Mouse (Mus musculus): Measurements from ENCODE around the gene Carmil2. TPM values are rescaled to one million over a fixed set of nuclear protein-coding genes. Genes with fewer than 3 reads are reported as not detected.
A peak's percentile ranks its signal among the peaks of the same experiment; 100 is the strongest.

Carmil2 gene
- 10 to 100 TPM; 69.3 to 72.7 TPM for total RNA-seq (2021)

DNA sequence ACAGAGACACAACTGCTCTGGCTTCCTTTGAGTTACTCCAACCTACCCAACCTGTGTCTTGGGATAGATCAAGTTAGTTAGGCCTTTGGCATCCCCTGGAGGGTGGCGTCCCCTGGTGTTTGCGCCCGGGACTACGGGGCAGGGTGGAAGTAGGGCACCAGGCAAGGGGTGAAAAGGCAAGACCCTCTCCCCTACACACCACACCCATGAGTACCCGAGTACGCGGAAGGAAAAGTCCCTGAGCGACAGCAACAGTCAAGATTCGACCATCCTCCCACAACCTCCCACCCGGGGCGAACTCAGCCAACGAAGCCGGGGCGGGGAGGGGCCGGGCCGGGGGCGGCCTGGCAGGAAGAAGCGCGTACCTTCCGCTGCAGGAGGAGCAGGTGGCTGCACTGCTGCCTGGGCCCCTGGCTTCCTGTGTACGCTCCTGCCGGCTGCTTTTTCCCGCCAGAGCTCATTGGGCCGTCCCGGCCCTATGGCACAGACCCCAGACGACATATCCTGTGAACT, at the start of gene Carmil2:
Carmil2 (plus strand) TSS at position 479 of the 513 bp plus-strand sequence.
- DNase-seq: no peak

DNA sequence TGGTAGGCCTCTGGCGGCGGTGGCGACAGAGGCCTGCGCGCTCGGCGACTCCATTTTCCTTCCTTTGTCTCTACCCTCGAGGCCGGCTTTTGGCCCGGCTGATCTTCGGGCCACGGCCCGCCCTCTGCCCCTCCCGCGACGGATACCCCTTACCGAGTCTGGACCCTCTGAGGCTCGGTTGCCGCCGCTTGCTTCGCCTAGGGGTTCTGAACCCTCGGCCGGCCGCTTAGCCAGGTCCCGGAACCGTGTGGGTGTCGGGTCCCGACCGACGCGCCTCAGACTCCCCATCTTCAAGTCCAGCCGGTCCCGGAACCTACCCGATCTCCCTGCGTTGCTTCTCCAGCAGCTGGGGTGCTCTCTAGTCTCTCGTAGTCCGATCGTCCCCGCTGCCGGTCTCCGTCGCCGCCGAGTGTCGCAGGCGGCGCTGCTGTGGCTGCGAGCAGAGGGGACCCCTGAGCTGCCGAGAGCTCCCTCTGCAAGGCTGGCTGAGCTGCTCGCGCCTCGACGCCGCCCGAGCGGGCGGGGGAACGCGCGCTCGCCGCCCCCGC, 49.0 kb upstream of the Carmil2 start, which contains the start of gene Agrp:
Agrp (minus strand) TSS at position 431 of the 548 bp plus-strand sequence.
- peak; percentile 57 to 62 for DNase-seq

DNA sequence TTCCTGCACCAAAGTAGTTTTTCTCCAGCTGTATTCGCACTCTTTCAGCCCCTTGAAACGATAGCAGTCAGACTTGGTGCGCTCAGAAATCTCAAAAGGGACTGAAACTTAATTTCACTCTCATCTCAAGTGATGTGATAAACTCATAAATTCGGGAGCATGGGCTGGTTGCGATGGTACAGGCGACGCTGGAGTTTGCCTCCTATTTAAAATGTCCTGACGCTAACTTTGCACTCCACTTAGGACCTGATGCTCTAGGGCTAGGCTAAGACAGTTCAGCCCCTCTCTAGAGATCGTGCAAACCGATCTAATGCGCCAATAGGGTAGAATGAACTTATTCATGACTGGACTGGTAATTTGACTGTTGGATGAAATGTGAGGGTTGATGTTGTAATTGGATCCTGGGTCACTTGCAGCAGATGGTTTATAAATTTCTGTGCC, 48.5 kb upstream of the Carmil2 start:
- no peak for DNase-seq

GRCm38 (mm10) chr8:105638510-105638909, 47.6 kb upstream of the Carmil2 start:
- no peak for DNase-seq

DNA sequence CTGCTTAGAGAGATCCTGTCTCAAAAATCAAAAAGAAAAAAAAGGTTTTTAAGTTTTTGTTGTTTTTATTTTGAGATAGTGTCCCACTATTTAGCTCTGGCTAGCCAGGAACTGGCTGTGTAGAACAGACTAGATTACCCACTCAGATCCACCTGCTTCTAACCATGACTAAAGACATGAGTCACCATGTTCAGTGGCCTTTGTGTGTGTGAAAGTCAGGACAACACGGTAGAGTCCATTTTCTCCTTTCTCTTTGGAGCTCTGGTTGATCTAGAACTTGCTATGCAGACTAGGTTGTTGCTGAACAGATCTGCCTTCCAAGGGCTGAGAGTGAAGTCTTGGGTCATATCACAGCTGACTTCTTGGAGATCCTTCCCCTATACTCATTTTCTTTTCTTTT, 46.2 kb upstream of the Carmil2 start:
- DNase-seq: no peak

DNA sequence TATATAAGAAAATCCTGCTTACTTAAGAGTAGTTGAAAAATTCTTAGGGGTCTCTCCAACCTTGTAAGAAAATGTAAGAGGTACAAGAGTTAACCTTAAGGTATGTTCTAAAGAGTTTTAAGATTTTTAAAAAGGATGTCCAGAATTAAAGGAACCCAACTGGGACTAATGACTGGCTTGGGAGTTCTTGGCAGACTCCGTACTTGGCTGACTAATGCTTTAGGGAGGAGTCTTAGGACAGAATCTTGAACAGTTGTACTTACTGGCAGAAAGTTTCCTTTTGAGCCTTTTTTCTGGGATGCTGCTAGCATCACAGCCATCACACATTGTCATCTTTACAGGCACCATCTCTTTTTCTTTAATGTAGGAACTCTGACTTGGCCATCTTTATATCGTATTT, 45.6 kb upstream of the Carmil2 start:
- no peak for DNase-seq

DNA sequence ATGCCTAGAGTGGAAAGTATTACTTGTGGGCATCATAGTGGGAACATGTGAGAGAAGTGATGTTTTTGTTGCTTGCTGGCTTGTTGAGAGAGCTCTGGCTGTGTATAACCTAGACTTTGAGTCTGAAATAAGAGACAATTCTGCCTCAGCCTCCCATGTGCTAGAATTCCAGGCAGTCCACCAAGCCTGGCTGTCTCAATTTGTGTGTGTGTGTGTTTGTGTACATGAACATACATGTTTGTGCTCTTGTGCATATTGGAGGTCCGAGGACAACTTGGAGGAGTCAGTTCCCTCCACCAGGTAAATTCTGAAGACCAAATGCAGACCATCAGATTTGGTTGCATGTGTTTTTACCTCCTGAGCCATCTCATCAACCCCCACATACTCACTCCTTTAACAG, 40.9 kb upstream of the Carmil2 start:
- no peak for DNase-seq

- DNase-seq: no peak
Observed at GRCm38 (mm10) chr8:105648929-105649328, 37.1 kb upstream of the Carmil2 start.

GRCm38 (mm10) chr8:105657641-105658040, 28.4 kb upstream of the Carmil2 start:
- DNase-seq: no peak

DNA sequence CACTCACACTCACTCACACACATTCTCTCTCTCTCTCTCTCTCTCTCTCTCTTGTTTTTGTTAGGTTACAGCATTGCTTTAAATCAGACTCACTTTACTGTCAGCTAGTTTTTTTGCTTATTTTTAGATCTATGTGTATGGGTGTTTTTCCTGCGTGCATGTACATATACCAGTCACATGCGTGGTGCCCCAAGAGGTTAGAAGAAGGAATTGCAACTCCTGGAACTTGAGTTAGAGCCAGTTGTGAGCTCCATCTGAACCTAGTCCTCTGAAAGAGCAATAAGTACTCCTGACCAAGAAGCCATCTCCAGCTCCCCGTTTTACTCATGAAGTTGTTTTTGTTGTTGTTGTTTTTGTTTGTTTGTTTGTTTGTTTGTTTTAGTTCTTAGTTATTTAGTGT, 24.9 kb upstream of the Carmil2 start:
- DNase-seq: no peak

DNA sequence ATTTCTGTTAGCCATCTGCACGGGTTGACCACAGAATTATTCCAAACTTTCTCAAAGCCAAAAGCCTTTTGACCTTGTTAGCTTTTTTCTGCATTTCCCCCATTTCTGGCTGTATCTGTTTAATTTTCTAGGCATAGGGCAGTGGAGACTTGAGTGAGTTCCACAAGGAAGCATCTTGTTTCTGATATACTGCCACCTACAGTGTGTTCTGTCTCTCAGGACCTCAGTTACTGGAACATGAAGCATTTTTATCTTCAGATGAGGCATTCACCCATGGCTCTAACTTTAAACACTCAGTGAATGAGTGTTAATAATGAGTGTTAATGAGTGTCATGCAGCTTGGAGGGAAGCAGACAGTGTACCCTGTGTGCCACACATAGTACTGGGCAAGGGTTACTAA, 8.2 kb upstream of the Carmil2 start:
- DNase-seq: no peak

DNA sequence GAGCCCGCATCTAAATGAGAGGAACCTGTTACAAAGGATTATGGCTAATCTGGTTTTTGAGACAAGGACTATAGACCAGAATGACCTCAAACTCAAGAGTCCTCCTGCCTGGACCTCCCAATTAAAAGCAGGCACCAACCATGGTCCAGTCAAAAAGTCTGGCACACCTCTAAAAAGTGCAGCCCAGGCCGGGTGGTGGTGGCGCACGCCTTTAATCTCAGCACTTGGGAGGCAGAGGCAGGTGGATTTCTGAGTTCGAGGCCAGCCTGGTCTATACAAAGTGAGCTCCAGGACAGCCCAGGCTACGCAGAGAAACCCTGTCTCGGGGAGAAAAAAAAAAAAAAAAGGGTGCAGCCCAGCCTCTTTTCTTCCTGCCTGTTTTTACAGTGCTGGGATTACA, 749 bp upstream of the Carmil2 start:
- DNase-seq: no peak

GRCm38 (mm10) chr8:105686551-105686950, 477 bp downstream of the Carmil2 start:
- no peak for DNase-seq

DNA sequence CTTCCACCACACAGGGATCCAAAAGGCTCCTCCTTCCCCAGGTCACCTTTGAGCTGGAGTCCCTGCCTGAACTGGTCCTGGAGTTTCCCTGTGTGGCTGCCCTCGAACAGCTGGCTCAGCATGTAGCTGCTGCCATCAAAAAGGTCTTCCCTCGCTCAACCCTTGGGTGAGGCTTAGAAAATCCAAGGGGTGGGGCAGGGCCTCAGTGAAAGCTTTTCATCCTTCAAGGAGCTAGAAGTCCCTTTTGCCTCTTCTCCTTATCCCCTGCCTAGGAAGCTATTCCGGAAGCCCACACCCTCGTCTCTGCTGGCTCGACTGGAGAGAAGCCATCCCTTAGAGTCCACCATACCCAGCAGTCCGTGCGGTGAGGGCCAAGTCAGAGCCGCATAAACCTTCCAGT, 1.4 kb downstream of the Carmil2 start:
- DNase-seq: no peak

GRCm38 (mm10) chr8:105688242-105688752, 2.2 kb downstream of the Carmil2 start:
- DNase-seq: no peak

GRCm38 (mm10) chr8:105689256-105689982, 3.3 kb downstream of the Carmil2 start:
- no peak for DNase-seq

DNA sequence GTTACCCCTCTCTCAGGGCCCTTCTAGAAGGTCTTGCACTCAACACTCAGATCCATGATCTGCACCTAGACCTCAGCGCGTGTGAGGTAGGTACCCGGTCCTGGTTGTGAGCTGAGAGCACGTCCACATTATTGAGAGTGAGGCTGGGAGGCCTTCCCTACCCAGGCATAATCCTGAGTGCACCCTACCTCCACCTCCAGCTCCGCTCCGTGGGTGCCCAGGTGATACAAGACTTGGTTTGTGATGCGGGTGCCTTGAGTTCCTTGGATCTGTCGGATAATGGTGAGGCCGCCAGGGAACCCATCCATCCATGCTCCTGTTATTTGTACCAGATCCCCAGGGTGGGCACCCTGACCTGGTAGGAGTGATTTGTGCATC, 3.9 kb downstream of the Carmil2 start:
- DNase-seq: no peak

DNA sequence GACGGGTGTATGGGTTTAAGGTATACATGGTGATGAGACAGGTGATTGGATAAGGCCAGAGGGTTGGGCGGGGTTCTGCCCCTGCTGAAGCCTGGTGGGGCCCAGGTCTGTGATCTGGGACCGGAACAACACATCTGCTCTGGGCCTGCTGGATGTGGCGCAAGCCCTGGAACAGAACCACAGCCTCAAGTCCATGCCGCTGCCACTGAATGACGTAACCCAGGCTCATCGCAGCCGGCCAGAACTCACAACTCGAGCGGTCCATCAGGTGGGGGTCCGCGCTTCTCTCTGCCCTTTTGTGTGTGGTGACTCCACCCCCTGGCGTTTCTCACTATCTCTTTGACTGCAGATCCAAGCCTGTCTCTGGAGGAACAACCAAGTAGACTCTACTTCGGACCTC, 4.9 kb downstream of the Carmil2 start:
- no peak for DNase-seq

DNA sequence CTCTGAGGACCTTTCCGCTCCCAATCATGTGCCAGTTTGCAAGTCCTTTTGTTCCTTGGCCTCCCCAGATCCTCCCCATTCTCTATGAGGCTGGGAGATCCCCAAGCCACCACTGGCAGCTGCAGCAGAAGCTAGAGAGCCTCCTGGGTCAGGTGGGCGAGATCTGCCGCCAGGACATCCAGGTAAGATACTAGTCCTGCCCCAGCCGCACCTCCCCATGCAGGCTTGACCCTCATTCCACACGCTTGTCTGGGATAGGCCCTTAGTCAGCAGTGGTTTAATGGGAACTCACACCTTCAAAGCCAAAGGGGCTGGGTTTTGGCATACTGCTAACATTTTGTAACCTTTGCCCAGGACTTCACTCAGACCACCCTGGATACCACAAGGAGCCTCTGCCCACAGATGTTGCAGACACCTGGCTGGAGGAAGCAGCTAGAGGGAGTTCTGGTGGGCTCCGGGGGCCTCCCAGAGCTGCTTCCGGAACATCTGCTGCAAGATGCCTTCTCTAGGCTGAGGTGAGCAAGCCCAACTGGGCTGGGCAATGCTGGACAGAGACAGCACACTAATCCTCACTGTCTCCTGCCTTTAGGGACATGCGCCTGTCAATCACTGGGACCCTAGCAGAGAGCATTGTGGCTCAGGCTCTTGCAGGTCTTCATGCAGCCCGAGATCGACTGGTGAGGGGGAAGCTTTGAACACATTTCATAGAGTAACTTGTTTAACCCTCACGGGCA, 6.5 kb downstream of the Carmil2 start:
- no peak for DNase-seq

DNA sequence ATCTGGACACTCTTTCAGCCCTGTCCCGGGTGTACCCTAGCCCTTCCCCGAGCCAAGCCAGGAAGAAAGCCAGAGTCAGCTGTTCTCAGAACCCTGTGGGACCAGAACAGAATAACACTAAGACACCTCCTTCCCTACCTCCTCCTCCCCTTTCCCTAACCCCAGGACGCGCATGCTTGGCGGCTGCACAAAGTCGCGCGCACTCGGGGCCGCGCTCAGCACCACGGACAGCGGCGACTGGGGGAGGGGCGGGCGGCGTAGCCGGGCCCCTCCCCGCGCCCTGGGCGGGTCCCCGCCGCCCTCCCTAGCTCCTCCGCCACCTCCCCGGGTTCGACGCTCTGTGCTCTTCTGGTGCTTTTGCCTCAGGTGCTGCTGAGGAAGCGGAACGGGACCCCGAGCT, 7.6 kb downstream of the Carmil2 start:
- DNase-seq: peak; percentile 79 to 81

DNA sequence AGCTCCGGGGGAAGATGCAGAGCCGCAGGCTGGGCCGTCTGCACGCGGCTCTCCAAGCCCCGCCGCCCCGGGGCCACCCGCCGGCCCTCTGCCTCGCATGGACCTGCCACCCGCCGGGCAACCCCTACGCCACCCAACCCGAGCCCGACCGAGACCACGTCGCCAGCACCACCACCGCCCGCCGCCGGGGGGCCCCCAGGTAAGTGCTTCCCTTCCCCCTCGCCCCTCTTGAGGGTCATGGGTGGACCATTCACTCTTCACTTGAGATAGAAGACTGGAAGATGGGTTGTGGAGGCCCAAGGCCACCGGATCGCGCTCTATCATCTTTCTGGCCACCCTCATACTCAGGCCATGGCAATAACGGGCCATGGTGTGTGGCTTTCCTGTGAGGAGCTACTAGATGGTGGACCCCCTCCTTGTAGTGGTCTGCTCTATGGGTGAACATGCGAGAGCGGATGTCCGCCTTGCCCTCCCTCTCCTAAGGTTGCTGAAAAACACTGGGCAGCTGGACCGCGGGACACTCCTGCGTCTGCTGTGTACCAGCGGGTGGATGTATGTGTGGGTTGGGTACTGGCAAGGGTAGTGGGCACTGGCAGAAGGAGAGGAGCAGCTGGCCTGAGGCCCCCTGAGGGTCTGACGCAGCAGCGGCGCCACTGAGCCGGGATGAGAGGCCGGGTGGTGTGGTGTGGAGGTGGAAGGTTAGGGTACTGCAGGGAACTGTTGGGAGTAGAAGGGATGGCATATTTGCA, 8.2 kb downstream of the Carmil2 start:
- DNase-seq: peak; percentile 45 to 48

GRCm38 (mm10) chr8:105695080-105695780, 9.2 kb downstream of the Carmil2 start:
- DNase-seq: no peak
